Mouse (Mus musculus): ENCODE measurements at regions not wholly inside any gene's neighbourhood (a gene's known extent, or its start where the extent isn't known, plus 50 kb on each side); places are given as distances from the start of the nearest gene placed in this dataset.

- DNase-seq (ENCODE audit: low spot score), result peak; percentile 18
Observed at GRCm38 (mm10) chrX:149390928-149391327, 56.5 kb upstream of the Gm15085 start.

Measured in urinary bladder, adult 2 months (tissue).